Mouse (Mus musculus) liver, postnatal 0 days (tissue): ENCODE measurements around the gene Slc35c2.

Experiments used
- CTCF ChIP-seq: sonication (generic); IDR thresholded peaks from 2 replicates; pipeline ENCODE4 v1.5.1; 2016; ENCODE audit warnings: antibody characterized with exemption, low read depth
- EP300 ChIP-seq: IDR thresholded peaks from 2 replicates; pipeline ENCODE4 v1.6.1; 2016; ENCODE audit warnings: antibody characterized with exemption, low read depth, mild to moderate bottlenecking

- TF ChIP-seq CTCF (no peak), EP300 (no peak)
These were observed 13.7 kb upstream of the Slc35c2 start for GRCm38 (mm10) chr2:165301409-165301808.
